In genomic region chr10:128388941-128389340, GRCm38 (mm10) we compare ENCODE assay signal across 26 mouse cellular contexts. TPM values are rescaled to one million over a fixed set of nuclear protein-coding genes. Genes with fewer than 3 reads are reported as not detected.
DNase-seq lines count a peak whose midpoint lies in the region; ATAC-seq and TF ChIP-seq lines count a peak whose summit lies in the region.
"Had no signal": no experiment of that assay in that cellular context is flagged by ENCODE, and none has a peak within 500 bp of the region (broad histone marks: within the 10 kb centered on the region; RNA-seq: fewer than 3 reads in every experiment).

No protein-coding gene starts in this region.

- H3K9ac ChIP-seq in midbrain, embryonic 11.5 days (ENCODE audit: low read length), result no peak overlapping the region
- no peak overlapping the region for H3K9ac ChIP-seq in midbrain, embryonic 16.5 days (ENCODE audit: low read depth, low read length)
- H3K9ac ChIP-seq: embryonic facial prominence, embryonic 15.5 days; hindbrain, embryonic 13.5 days had no signal

- peaks cover 3% of the 10 kb centered on the region for H3K79me3 ChIP-seq in C2C12 (ENCODE audit: low read depth)

- no peak overlapping the region for H3K27ac ChIP-seq in midbrain, embryonic 11.5 days (ENCODE audit: low read depth, low read length)
- no peak overlapping the region for H3K27ac ChIP-seq in midbrain, embryonic 16.5 days (ENCODE audit: low read length)
- H3K27ac ChIP-seq: embryonic facial prominence, embryonic 15.5 days; forebrain, embryonic 10.5 days; gastrocnemius, adult 2 months; heart, embryonic 13.5 days; hindbrain, embryonic 13.5 days; hindbrain, postnatal 0 days had no signal

- 93% methylated on average over 14 of the region's 14 CpGs for WGBS in midbrain, embryonic 11.5 days
- WGBS in midbrain, embryonic 16.5 days, result 87% methylated on average over 14 of the region's 14 CpGs

- H3K27me3 ChIP-seq in midbrain, embryonic 11.5 days (ENCODE audit: control insufficient read depth, insufficient read depth, low read length), result no peaks in the 10 kb centered on the region
- H3K27me3 ChIP-seq in midbrain, embryonic 16.5 days (ENCODE audit: control insufficient read depth, insufficient read depth, low read depth, low read length), result no peaks in the 10 kb centered on the region
- H3K27me3 ChIP-seq in C2C12 (ENCODE audit: control insufficient read depth, insufficient read depth, insufficient read length) (no peaks in the 10 kb centered on the region), G1E (ENCODE audit: insufficient read depth, low read length) (no peaks in the 10 kb centered on the region)
- H3K27me3 ChIP-seq: CH12.LX; embryonic facial prominence, embryonic 15.5 days; heart, embryonic 13.5 days; hindbrain, embryonic 13.5 days had no signal

- no peak overlapping the region for H3K4me3 ChIP-seq in midbrain, embryonic 11.5 days (ENCODE audit: low read depth, low read length)
- no peak overlapping the region for H3K4me3 ChIP-seq in midbrain, embryonic 16.5 days (ENCODE audit: low read depth, low read length)
- H3K4me3 ChIP-seq in C2C12 (ENCODE audit: insufficient read depth, poor library complexity, severe bottlenecking) (no peak overlapping the region), G1E (ENCODE audit: low read depth, low read length) (0 out of 2 replicates have a peak overlapping the region, but pooled peaks have one; percentile 10)
- H3K4me3 ChIP-seq: embryonic facial prominence, embryonic 15.5 days; erythroblast, embryonic 14.5 days; forebrain, embryonic 10.5 days; gastrocnemius, adult 2 months; heart, embryonic 13.5 days; hindbrain, embryonic 13.5 days had no signal

- H3ac ChIP-seq in C2C12 (ENCODE audit: control insufficient read depth, insufficient read length, low read depth), result peak overlapping the region; percentile 28

- no peaks in the 10 kb centered on the region for H3K9me3 ChIP-seq in midbrain, embryonic 11.5 days (ENCODE audit: control insufficient read depth, low read length)
- no peaks in the 10 kb centered on the region for H3K9me3 ChIP-seq in midbrain, embryonic 16.5 days (replicated peaks; ENCODE audit: control insufficient read depth, low read length, poor library complexity, severe bottlenecking)
- no peaks in the 10 kb centered on the region for H3K9me3 ChIP-seq in G1E (replicated peaks)
- H3K9me3 ChIP-seq: embryonic facial prominence, embryonic 15.5 days; forebrain, embryonic 10.5 days; heart, embryonic 13.5 days; hindbrain, embryonic 13.5 days had no signal

- no peak overlapping the region for H3K4me2 ChIP-seq in midbrain, embryonic 11.5 days
- no peak overlapping the region for H3K4me2 ChIP-seq in midbrain, embryonic 16.5 days (ENCODE audit: low read length)
- H3K4me2 ChIP-seq: embryonic facial prominence, embryonic 15.5 days; heart, embryonic 13.5 days; hindbrain, embryonic 13.5 days had no signal

- DNase-seq in cerebellum, postnatal 14 days, result peak; percentile 34 to 44
- DNase-seq in cerebellum, adult 9-10 months, result no peak
- peak; percentile 71 for DNase-seq in midbrain, embryonic 11.5 days (ENCODE audit: low spot score, missing footprints)
- DNase-seq in G1E (ENCODE audit: low spot score), result no peak
- no peak for DNase-seq in gastrocnemius, postnatal 4 days (ENCODE audit: low spot score in 2 of 2)
- DNase-seq: cerebellum, adult 11 months; cerebellum, adult 8-10 months; embryo, embryonic 11 days; gastrocnemius, postnatal 25 days; heart, adult 11 months; heart, postnatal 14 days had no signal

- no peak for TF ChIP-seq CTCF in C2C12 (IDR thresholded peaks at IDR 0.05; ENCODE audit: control insufficient read depth, insufficient read depth, insufficient read length)
- no peak for TF ChIP-seq CTCF in G1E (IDR thresholded peaks at IDR 0.05; ENCODE audit: low read depth, low read length)

- no peaks in the 10 kb centered on the region for H3K4me1 ChIP-seq in midbrain, embryonic 11.5 days (ENCODE audit: control insufficient read depth, insufficient read depth, low read length)
- no peaks in the 10 kb centered on the region for H3K4me1 ChIP-seq in midbrain, embryonic 16.5 days (ENCODE audit: control insufficient read depth, insufficient read depth, low read length)
- peaks cover 35% of the 10 kb centered on the region for H3K4me1 ChIP-seq in G1E (ENCODE audit: insufficient read depth, low read depth, low read length)
- H3K4me1 ChIP-seq: hindbrain, embryonic 13.5 days had no signal

- peaks cover 45% of the 10 kb centered on the region for H3K36me3 ChIP-seq in midbrain, embryonic 11.5 days (ENCODE audit: control insufficient read depth, insufficient read depth, low read length)
- H3K36me3 ChIP-seq in midbrain, embryonic 16.5 days (ENCODE audit: control insufficient read depth, insufficient read depth, low read length), result peaks cover 37% of the 10 kb centered on the region
- H3K36me3 ChIP-seq in C2C12 (ENCODE audit: control insufficient read depth, insufficient read depth), result peaks cover 90% of the 10 kb centered on the region
- H3K36me3 ChIP-seq in G1E (replicated peaks), result peaks cover 100% of the 10 kb centered on the region

- ATAC-seq in midbrain, embryonic 11.5 days (ENCODE audit: low FRiP score), result no peak
- ATAC-seq in midbrain, embryonic 16.5 days, result no peak
- no peak for ATAC-seq in G1E (ENCODE audit: extremely low read depth, insufficient number of reproducible peaks, low FRiP score, poor library complexity, severe bottlenecking)
- ATAC-seq: forebrain, embryonic 14.5 days; hindbrain, postnatal 0 days had no signal

- H3K79me2 ChIP-seq in C2C12 (ENCODE audit: control insufficient read depth, insufficient read depth), result no peaks in the 10 kb centered on the region

TF ChIP-seq in C2C12, 6 proteins besides CTCF, POLR2A, EP300 and RAD21:
- TF ChIP-seq MYOG (IDR thresholded peaks at IDR 0.05; ENCODE audit: control insufficient read depth, extremely low read depth, insufficient read length), result no peak
- no peak for TF ChIP-seq USF1 (IDR thresholded peaks at IDR 0.05; ENCODE audit: low read depth)
- no peak for TF ChIP-seq MAX (IDR thresholded peaks at IDR 0.05)
- no peak for TF ChIP-seq CEBPB (IDR thresholded peaks at IDR 0.05; ENCODE audit: low read depth)
- TF ChIP-seq MYOD1 (IDR thresholded peaks at IDR 0.05; ENCODE audit: control insufficient read depth, insufficient read length, low read depth), result no peak
- no peak for TF ChIP-seq FOSL1 (IDR thresholded peaks at IDR 0.05; ENCODE audit: insufficient read depth, low read length, poor library complexity, severe bottlenecking)
TF ChIP-seq in C2C12: peak in this region for 0.

RNA-seq across cellular contexts. Expression of gene Ankrd52, which starts 12.0 kb away (rescaled TPM):
- 7.5 and 8.6 TPM in 2 replicates for polyA plus RNA-seq in midbrain, embryonic 11.5 days (2014; fragmentation: Nextera tagmentation; extraction: Ambion mirVana)
- polyA plus RNA-seq in midbrain, embryonic 16.5 days (2015; fragmentation: Nextera tagmentation; extraction: Ambion mirVana), result 9.9 and 13.6 TPM in 2 replicates
- polyA plus RNA-seq in C2C12 (2012; fragmentation: generic; extraction: Trizol) (35.9 TPM), G1E (2012) (68.3 and 75.9 TPM in 2 replicates)
- total RNA-seq in G1E (2014; fragmentation: Nextera tagmentation) (72.9 and 80.4 TPM in 2 replicates), G1E (2017) (5.9 and 6.6 TPM in 2 replicates)
- 10 to 100 TPM; 45.3 to 48.3 TPM for total RNA-seq in gastrocnemius, postnatal 4 days (2021)

RNA-seq across cellular contexts. Expression of gene Slc39a5, which starts 12.1 kb away (rescaled TPM):
- polyA plus RNA-seq in midbrain, embryonic 11.5 days (2014; fragmentation: Nextera tagmentation; extraction: Ambion mirVana), result not detected in 2 replicates
- polyA plus RNA-seq in midbrain, embryonic 16.5 days (2015; fragmentation: Nextera tagmentation; extraction: Ambion mirVana), result 0.10 TPM in 1 of 2 replicates, not detected in the other
- polyA plus RNA-seq in C2C12 (2012; fragmentation: generic; extraction: Trizol) (not detected), G1E (2012) (not detected in 2 replicates)
- total RNA-seq in G1E (2014; fragmentation: Nextera tagmentation) (not detected in 2 replicates), G1E (2017) (not detected in 2 replicates)
- under 1 TPM in 1 of 2 experiments, not detected in 1; 0.23 TPM for total RNA-seq in gastrocnemius, postnatal 4 days (2021)
- total RNA-seq: CH12.LX; common myeloid progenitor, adult 5-6 weeks; gastrocnemius, adult 2 months; gastrocnemius, postnatal 25 days; heart, postnatal 14 days; hematopoietic stem cell, adult 5-6 weeks; MEL had no signal
- polyA plus RNA-seq: embryonic facial prominence, embryonic 11.5 days; forebrain, embryonic 10.5 days; forebrain, embryonic 14.5 days; hindbrain, embryonic 13.5 days had no signal

RNA-seq across cellular contexts. Expression of gene Coq10a, which starts 20.1 kb away (rescaled TPM):
- polyA plus RNA-seq in midbrain, embryonic 11.5 days (2014; fragmentation: Nextera tagmentation; extraction: Ambion mirVana), result 23.1 and 23.4 TPM in 2 replicates
- 36.8 and 40.3 TPM in 2 replicates for polyA plus RNA-seq in midbrain, embryonic 16.5 days (2015; fragmentation: Nextera tagmentation; extraction: Ambion mirVana)
- polyA plus RNA-seq in C2C12 (2012; fragmentation: generic; extraction: Trizol), result 13.7 TPM
- 28.8 and 29.8 TPM in 2 replicates for total RNA-seq in G1E (2014; fragmentation: Nextera tagmentation)
- 24.9 and 27.4 TPM in 2 replicates for total RNA-seq in G1E (2017)
- polyA plus RNA-seq in G1E (2012), result 7.3 and 8.7 TPM in 2 replicates
- total RNA-seq in gastrocnemius, postnatal 4 days (2021), result 100 to 1,000 TPM; 115 to 133 TPM

RNA-seq across cellular contexts. Expression of gene Nabp2, which starts 22.4 kb away (rescaled TPM):
- 131 and 154 TPM in 2 replicates for polyA plus RNA-seq in midbrain, embryonic 11.5 days (2014; fragmentation: Nextera tagmentation; extraction: Ambion mirVana)
- polyA plus RNA-seq in midbrain, embryonic 16.5 days (2015; fragmentation: Nextera tagmentation; extraction: Ambion mirVana), result 141 and 150 TPM in 2 replicates
- 93.0 TPM for polyA plus RNA-seq in C2C12 (2012; fragmentation: generic; extraction: Trizol)
- 121 and 148 TPM in 2 replicates for total RNA-seq in G1E (2014; fragmentation: Nextera tagmentation)
- 34.2 and 37.3 TPM in 2 replicates for total RNA-seq in G1E (2017)
- polyA plus RNA-seq in G1E (2012), result 152 and 197 TPM in 2 replicates
- 10 to 100 TPM; 48.0 to 50.7 TPM for total RNA-seq in gastrocnemius, postnatal 4 days (2021)

RNA-seq across cellular contexts. Expression of gene Rnf41, which starts 22.5 kb away (rescaled TPM):
- polyA plus RNA-seq in midbrain, embryonic 11.5 days (2014; fragmentation: Nextera tagmentation; extraction: Ambion mirVana), result 43.1 and 43.8 TPM in 2 replicates
- 105 and 108 TPM in 2 replicates for polyA plus RNA-seq in midbrain, embryonic 16.5 days (2015; fragmentation: Nextera tagmentation; extraction: Ambion mirVana)
- 34.0 TPM for polyA plus RNA-seq in C2C12 (2012; fragmentation: generic; extraction: Trizol)
- 21.7 and 26.8 TPM in 2 replicates for total RNA-seq in G1E (2014; fragmentation: Nextera tagmentation)
- total RNA-seq in G1E (2017), result 16.6 and 17.8 TPM in 2 replicates
- 11.7 and 14.6 TPM in 2 replicates for polyA plus RNA-seq in G1E (2012)
- 10 to 100 TPM; 21.9 to 24.0 TPM for total RNA-seq in gastrocnemius, postnatal 4 days (2021)

Comparison
In these comparisons a context has a peak if more than half of its experiments do, and no peak if none do; other contexts are left out.
1. DNase-seq: peak in cerebellum, postnatal 14 days (2 of 2) and midbrain, embryonic 11.5 days (single experiment); none in cerebellum, adult 9-10 months (single experiment), G1E (single experiment) and gastrocnemius, postnatal 4 days (0 of 2).